Mouse (Mus musculus) brain, embryonic 18.5 days (tissue): Measurements from ENCODE around the gene Asna1.

Source experiments
- DNase-seq: peaks from one replicate; pipeline ENCODE4 v3.0.0-alpha.2; 2012; ENCODE audit warnings: low read depth, low spot score

Gene Asna1

DNA sequence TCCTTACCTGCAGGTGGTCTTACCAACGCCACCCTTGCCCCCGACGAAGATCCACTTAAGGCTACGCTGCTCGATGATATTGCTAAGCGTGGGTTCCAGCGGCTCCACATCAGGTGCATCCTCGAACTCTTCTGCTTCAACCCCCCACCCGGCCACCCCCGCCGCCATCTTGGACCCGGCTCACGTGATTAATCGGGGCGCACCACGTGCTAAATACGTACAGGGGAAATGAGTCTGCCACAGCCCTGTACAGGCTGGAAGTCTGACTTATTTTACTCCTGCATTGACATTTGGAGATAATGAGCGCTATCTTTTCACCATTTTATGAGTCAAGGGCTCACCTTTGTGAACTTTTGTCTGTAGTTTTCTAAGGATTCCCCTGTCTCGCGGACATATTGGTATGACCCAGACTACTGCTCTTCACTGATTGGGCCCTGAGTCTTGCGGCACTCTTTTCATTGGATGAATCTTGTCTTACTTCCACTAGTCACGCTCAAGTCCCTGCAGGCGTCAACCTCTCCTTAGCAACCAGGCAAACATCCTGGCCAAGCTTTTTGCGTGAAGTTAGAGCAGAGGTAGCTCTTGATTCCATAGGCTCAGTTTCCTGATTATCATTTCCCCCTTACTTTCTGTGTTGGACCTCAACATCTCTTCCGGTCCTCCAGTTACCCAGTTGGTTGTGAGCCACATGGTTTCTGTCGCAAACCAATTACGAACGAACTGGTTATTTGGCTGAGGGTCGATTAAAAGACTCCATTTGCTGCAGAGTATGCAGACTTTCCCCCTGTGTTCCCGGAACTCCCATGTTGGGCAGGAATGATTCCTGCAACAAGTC is at the start of gene Asna1:
Asna1 (minus strand) TSS at position 184 of the 835 bp plus-strand sequence.
- peak; percentile 89 for DNase-seq

DNA sequence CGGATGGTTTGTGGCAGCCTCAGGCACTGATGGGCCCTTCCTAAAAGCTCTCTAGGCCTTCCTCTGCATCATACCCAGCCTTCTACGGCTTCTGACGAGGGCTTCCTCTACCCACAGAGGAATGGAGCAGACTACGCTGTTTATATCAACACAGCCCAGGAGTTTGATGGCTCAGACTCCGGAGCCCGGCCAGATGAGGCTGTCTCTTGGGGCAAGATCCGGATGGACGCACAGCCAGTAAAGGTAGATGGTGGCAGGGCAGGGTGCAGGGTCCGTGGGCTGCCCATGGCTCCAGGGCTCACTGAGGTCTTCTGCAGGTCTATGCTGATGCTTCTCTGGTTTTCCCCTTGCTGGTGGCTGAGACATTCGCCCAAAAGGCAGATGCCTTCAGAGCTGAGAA is 49.5 kb upstream of the Asna1 start:
- DNase-seq = no peak

DNA sequence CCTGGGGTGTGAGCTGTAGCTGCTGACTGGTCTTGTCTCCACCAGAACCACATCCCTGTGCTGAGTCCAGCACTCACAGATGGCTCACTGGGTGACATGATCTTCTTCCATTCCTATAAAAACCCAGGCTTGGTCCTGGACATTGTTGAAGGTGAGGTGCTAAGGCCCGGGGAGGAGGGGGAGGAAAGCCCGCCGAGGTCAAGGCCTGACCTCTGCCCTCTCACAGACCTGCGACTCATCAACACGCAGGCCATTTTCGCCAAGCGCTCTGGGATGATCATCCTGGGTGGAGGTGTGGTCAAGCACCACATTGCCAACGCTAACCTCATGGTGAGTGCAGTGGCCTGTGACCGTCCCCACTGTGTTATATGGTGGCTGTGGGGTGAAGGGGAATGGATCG is 49.1 kb upstream of the Asna1 start:
- no peak for DNase-seq

DNA sequence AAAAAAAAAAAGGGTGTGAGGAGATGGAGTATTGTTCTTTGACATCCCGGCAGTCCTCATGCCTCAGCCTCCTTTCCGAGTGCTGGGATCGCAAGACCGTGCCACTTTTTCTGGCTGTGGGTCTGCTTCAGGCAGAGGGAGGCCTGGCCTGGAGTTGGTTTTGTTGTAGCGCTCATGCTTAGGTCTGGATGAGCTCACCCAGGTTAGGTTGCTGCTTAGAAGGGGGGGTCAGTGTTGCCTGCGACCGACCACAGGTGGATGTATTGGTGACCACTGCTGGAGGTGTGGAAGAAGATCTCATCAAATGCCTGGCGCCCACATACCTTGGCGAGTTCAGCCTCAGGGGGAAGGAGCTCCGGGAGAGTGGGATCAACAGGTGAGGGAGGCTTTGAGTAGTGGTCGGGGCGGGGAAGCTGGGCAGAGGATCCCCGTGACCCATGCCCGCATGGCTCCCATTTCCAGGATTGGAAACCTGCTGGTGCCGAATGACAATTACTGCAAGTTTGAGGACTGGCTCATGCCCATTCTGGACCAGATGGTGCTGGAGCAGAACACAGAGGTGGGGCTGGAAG is 48.0 kb upstream of the Asna1 start:
- no peak for DNase-seq

DNA sequence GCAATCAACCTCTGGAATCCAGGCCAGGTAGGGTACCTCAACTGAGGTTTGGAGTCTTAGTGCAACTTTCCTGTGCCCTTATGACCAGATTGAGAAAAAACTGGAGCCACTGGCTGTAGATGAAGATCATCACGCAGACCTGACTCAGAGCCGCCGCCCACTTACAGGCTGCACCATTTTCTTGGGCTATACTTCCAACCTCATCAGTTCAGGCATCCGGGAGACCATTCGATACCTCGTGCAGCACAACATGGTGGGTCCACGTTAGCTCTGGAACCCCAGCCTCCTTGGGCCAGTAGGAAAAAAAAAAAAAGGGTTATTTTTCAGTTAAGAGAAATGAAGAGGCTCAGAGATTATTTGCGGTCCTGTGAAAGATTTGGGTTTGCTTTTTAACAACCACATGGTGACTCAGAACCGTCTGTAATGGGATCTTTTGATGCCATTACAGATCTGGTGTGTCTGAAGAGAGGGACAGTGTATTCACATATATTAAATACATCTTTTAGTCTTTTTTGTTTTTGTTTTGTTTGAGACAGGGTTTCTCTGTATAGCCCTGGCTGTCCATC is 47.4 kb upstream of the Asna1 start:
- DNase-seq = no peak

DNA sequence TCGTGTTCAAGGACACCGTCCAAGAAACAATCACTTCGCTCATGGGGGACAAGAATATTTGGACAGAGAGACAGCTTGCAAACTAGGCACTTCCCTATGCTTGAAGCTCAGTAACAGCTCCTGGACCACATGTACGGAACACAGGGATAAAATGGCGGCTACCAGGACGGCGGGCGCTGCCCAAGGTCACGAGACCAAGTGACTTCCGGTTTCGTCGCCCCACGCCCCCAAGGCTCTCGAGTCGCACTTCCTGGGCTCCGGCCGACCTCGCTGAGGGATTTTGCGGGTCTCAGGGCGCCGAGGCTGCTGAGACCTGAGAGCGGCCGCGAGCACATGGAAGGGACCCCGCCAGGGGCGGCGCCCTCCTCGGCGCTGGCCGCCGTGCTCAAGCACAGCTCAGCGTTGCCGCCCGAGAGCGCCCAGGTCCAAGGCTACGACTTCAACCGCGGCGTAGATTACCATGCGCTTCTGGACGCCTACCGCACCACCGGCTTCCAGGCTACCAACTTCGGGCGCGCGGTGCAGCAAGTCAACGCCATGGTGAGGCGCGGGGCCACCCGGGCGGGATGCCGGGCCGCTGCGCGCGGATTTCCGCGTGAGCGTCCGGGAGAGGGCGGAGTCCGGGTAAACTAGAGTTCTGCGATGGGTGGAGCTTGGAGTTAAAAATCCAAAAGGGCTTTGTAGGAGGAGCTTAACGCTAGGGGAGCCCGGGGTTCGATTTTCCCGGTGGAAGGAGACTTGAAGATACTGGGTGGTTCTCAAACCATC is 46.6 kb upstream of the Asna1 start, which contains the start of gene Dhps:
Dhps (plus strand) TSS at position 244 of the 768 bp plus-strand sequence.
- peak; percentile 83 for DNase-seq

DNA sequence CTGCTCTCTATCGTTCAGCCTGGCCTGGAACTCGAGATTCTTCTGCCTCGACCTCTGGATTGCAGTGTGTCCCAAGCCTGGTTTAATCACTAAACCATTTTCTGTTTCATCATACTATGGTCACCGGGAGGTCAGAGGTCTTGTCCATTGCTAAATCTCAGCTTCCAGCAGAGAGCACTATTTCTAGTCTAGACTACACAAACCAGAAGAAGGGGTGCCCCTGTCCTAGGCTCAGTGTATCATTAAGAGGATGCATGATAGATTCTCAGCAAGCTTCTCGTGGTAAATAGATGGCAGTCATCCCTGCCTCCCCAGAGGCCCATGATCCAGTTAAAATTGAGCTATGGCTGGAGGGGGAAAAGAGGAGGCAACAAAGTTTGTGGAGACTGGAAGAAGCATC is 46.0 kb upstream of the Asna1 start:
- DNase-seq = no peak

DNA sequence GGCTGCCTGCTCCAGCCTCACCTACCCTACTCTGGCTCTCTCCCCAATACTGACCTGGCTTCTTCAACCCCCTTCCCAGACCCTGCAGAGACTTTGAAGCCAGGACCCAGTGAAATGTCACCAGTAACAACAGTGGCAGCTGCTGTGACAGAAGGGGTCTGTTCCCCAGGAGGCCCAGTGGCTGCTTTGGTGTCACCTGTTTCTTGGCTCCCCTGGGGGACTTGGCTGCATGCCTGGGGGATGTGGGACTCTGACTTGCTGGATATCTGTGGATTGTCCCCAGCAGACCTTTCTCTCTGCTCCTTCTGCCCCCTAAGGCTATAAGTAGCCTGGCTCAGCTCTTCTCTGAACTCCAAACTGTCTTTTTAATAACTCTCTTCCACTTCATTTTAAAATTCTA is 42.9 kb upstream of the Asna1 start, which contains the start of gene Gm5741:
Gm5741 (minus strand) TSS at position 1 of the 400 bp plus-strand sequence.
- no peak for DNase-seq

DNA sequence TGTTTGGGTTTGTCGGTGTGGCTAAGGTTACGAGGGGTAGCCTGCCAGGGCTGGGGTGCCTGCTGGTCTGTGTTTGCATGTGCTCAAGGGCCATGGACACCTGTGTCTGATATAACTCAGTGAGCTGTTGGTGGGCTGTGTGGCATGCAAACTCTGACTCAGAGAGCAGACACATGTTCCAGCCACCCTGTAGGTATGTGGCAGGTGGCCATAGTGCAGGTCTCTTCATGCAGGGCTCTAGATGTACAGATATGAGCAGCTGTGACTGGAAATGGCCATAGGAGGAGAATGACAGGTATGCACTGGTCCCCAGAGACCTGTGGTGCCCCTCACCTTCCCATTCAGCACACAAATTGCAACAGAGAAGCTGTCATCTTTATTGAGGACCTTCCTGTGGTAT is 42.1 kb upstream of the Asna1 start:
- no peak for DNase-seq

DNA sequence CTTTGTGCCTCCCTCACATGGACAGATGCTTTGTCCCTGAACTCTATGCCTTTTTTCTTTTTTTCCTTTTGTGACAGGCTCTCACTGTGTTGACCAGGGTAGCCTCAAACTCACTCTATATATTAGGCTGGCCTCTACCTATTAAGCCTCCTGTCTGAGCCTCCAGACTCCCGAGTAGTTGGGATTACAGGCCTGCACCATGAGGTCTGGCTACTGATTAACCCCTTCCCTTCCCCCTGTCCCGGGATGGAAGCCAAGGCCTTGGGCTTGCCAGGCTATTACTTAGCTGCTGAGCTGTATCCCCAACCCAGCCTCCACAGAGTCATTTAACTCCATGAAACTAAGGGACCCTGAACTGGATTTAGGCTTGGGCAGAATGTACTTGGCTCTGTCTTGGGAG is 40.1 kb upstream of the Asna1 start:
- DNase-seq = no peak

DNA sequence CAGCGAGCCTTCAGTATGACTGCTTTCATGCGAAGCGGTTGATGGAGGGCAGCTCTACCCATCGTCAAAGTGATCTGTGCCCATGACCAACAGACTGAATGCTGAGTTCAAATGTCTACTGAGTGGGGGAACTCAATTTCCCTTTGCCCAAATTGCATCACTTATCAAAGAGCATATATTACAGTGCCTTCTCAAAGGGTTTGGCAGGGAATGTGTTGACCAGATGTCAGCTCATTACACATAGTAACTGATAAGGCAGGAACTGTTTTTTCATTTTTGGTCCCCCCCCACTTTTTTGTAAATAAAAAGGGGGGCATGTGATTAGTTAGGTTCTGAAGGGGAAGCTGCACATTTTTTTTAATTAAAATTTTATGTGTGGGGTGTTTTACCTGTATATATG is 37.5 kb upstream of the Asna1 start:
- no peak for DNase-seq

DNA sequence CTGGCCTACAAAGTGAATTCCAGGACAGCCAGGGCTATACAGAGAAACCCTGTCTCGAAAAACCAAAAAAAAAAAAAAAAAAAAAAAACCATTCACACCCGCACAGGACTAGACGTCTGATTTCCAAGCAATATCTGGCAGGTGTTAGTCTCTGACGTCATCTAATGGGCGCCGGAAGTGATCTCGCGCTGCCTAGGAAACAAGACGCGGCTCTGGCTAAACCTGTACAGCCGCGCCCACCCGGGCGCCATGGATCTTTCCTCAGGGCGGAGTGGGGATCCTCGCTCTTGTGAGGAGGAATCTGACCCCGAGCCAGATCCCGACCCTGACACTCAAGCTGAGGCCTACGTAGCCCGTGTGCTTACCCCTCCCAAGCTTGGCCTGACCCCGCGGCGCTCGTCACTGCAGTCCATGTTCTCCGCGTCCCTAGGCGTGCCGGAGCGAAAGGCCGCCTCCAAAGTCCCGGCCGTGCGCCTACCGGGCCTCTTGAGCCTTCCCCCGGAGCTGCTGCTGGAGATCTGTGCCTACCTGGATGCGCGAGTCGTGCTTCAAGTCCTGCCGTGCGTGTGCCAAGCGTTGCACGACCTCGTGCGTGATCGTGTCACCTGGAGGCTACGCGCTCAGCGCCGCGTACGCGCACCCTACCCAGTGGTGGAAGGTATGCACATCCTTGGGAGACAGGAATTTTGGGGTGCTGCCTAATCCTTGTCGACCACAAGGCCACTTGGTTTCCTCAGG is 35.0 kb upstream of the Asna1 start, which contains the start of gene Fbxw9:
Fbxw9 (plus strand) TSS at position 177 of the 738 bp plus-strand sequence.
- DNase-seq = peak; percentile 92

DNA sequence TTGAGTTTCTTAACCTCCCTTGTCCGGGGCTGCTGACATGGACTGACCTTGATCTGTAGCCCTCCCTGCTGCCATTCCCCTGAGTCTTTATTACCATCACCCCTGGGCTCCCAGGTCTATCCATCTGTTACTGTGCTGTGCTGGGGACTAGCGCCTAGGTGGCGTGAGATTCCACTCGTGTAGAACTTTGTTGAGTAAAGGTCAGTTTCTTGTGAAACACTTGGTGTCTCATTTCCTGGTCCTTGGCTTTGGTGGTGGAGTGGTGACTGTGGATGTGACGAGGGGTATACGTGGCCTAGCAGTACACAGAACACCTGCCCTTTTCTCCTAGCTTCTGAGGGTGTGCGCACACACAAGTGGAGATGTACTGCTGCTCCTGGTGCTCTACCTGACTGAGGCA is 32.3 kb upstream of the Asna1 start:
- DNase-seq = no peak

DNA sequence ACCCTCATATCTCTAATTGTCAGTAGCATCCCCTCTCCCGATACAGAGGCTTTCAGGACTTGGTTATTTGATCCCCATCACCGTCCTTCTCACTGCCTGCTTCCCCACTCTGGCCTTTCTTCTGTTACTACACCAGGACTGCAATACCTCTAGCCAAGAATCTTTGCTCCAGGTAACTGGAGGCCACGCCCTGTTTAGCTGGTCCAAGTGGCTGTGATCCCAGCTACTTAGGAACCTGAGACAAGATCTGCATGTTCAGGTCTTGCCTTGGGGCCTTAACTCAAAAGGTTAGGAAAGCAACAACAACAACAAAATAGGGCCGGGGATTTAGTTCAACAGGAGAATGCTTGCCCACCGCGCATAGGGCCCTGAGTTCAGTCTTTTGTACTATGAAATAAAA is 18.5 kb upstream of the Asna1 start:
- no peak for DNase-seq

DNA sequence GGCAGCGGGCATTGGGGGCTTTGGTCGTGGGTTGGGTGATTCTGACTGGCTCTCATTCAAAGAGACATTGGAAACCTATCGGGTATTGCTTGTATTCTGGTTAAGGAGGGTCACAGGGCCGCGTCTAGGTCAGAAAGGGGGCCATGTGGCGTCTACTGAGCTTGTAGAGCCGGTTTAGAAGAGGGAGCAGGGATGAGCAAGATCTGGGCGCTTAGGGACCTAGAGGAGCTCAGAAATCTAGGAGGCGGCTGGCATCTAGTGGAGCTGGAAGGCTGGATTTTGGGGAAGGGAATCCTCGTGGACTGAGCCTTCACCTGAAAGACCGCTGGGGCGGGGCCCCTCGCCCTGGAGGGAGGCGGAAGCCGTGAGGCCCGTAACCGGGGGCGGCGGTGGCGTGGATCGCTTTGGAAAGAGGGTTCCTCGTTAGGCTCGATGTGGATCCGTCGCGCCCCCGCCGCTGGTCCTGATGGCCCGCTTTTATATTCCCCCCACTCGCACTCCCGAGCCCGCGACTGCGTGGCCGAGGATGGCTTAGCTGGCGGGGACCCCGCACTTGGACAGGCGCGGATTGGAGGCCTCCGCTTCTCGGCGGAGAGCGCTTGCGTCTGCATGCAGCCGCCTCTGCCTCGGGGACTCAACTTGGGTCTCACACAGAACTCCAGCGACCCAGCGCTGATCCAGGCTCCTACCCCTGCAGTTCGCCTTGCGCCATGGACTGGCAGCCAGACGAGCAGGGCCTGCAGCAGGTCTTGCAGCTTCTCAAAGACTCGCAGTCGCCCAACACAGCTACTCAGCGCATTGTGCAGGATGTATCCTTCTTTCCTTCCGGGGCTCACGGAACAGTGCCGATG is 12.8 kb upstream of the Asna1 start:
- DNase-seq = no peak

DNA sequence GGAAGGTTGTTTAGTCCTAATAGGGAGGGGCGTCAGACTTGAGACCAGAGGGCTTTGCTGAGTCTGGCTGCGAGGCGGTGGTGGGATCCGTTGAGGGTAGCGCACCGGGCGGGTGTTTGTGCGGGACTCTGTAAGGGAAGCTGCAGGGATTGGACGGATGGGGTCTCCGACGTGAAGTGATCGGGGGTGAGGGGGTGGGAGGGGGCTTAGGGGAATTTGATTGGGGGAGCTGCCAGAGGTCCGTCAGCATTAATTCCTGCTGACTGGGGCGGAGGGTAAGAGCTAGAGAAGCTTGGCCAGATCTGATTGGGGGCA is 12.2 kb upstream of the Asna1 start:
- no peak for DNase-seq

DNA sequence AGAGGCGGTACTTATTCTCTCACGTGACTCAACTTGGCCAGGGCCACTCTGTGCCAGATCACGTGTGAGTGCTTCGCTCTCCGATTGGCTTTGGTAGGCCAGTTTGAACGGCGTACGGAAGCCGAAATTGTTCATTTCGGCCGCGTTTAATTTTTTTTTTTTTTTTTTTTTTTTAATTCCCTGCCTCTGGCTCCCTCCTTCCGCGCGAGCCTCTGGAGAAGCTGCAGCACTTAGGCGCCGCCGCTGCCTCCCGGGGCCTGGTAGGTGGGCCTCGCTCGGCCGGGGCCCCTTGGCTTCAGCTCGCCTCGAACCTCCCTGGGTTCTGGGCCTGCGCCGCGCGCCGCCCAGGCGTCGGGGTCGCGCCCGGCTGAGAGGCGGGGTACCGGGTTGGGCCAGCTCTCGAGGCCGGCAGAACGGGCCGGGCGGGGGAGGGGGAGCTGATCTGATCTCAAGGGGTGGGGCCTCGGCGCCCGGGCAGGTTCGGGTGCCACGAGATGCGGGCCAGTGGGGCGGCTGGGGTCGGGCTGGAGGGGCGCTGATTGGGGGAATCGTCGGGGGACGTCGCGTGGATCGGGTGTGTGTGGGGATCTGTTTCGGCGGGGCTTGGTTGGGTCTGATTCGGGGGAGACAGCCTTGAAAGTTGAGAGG is 11.8 kb upstream of the Asna1 start, which contains the start of gene Tnpo2:
Tnpo2 (plus strand) TSS at position 198 of the 648 bp plus-strand sequence.
- peak; percentile 97 for DNase-seq

DNA sequence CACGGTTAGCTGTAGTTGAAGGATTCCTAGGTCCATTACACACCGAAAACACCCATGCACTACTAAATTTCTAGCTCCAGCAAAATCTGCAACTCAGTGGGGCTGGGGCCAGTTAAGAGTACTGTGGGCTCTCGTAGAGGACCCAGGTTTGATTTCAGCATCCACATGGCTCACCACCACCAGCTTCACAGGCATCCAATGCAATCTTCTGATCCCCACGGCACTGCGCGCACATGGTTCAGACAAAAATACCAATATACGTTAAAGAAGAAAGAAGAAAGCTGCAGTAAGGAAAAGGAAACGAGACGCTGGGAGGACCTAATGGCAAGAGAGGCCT is 11.3 kb upstream of the Asna1 start:
- no peak for DNase-seq

DNA sequence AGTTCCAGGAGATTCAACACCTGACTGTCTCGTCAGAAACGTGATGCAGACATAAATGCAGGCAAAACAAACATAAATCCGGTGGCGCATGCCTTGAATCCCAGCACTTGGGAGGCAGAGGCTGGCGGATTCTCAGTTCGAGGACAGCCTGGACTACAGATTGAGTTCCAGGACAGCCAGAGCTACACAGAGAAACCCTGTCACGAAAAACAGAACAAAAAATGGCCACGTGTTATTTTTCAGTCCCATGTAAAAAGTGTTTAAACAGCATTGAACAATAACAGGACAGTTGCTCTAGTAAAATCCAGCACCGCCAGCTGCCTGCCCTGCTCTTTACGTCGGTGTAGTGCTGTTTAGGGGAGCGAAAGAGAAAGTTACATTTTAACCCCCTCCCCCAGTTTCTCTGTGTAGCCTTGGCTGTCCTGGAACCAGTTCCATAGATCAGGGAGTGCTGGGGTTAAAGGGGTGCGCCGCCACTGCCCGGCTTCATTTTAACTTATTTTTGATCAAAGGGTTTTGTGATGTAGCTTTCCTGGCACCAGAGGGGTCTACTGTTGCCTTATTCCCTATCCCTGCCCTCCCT is 10.7 kb upstream of the Asna1 start:
- no peak for DNase-seq
